Mouse (Mus musculus) layer of hippocampus, adult 11-12 months (tissue): ENCODE measurements at regions not wholly inside any gene's neighbourhood (a gene's known extent, or its start where the extent isn't known, plus 50 kb on each side); places are given as distances from the start of the nearest gene placed in this dataset.
"Not testable (repeated sequence)": the region's sequence is repeated elsewhere in the genome, so short reads cannot be mapped to it uniquely, and the experiment has no call there.

Experiments used
- DNase-seq: peaks from one replicate; pipeline ENCODE4 v3.0.0; 2022; ENCODE audit warnings: low spot score

DNA sequence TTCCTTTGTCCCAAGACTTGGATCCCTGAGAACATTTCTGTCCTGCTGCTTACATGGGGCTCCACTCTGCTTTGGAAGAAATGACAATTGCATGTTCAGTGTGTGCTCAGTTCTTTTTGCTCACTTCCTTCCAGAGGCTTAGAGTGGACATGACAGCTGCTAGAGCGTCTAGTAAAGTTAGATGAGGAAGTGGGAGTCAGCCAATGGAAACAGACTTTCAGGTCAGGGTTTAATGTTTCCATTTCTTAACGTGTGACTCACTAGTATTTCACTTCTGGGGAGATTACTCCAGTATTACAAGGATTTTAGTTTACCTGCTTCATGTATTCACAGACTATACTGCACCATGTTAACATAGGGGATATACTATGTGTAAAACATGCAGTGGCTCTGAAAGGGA, 759.3 kb upstream of the Gm38303 start:
- no peak for DNase-seq

DNA sequence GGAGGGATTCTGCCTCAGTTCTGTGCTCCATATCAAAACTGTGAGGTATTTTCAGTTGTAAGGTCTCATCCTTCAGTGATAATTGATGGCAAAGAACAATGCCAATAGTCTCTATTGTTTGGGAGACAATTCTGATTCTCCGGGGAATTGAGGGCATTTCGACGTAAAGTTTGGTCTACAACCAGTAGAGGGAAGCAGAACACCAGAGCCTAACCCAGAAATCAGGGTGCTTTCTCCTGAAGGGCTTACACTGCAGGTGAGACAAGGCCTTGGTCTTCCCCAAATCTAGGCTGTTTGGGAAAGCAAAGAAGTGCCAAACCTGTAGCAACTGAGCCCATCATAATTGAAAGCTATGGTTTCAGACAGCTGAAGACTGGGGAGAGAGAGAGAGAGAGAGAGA, 758.7 kb upstream of the Gm38303 start:
- DNase-seq = peak; percentile 4

GRCm38 (mm10) chr3:11083291-11083690, 747.8 kb upstream of the Gm38303 start:
- DNase-seq = no peak

DNA sequence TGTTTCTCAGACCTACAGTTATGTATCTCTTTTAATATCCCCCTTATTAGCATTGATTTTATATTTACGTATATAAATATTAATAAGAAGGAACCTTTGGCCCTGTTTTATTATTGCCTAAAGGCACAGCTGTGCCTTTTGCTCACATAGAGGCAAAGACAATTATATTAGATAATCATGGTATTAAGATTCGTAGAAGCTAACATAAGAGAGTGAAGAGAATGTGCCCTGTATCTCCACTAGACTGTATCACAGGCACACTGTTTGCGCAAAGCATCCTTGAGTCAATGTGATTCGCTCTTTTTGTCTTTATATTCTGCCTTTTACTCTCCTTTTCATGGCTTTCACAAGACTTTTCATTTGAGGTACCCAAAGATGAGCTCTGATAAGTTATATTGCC, 738.5 kb upstream of the Gm38303 start:
- no peak for DNase-seq

DNA sequence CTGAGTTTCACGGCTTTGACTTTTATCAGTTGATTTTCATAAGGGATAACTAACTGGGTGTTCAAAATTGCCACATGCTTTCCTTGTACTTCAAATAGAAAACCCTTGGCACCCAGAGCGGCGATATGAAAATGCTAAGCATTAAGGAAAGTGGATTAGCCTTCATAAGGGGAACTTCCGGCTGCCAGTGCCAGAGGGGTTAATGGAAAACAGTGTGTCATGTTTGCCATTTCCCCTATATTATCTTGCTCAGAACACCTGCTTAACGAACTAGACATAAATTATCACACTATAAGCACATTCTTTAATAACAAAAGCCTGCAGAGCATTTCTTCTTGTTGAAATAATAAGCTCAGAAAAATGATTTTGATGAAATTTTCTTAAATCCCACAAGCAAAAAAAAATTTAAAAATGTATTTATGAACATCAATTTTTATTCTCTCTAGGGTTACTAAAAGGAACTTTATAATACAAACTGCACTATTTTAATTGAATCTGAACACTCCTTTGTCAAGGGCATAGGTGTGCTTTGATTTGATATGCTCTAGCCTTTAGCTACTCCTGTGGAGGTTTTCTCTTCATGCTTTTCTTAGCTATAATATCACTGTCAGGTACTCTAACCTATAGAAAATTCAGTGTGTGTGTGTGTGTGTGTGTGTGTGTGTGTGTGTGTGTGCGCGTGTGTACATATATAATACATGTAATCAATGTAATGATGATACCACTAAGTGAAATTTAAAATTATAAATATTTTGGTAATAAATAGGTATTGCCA, 699.7 kb upstream of the Gm38303 start:
- DNase-seq = no peak

DNA sequence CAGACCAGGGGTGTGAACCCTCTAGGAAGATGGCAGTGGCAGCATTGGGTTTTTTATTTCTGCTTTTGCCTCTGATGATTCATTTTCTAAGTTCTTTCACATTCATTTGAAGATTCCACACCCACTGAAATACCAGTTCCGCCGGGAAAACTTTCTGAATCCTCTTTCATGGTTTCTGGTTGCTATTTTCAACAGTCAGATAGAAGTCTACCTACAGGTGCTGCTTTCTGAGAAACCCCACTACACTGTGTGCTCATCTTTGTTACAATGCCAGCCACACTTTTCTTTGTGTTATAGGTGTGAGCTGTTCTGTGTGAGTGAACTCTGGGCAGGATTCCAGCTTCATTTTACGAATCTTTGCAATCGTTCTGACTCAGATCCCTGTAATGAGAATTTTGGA, 694.5 kb upstream of the Gm38303 start:
- DNase-seq = no peak

- DNase-seq = peak; percentile 4
Measured at GRCm38 (mm10) chr3:11024422-11024821, 688.9 kb upstream of the Gm38303 start.

DNA sequence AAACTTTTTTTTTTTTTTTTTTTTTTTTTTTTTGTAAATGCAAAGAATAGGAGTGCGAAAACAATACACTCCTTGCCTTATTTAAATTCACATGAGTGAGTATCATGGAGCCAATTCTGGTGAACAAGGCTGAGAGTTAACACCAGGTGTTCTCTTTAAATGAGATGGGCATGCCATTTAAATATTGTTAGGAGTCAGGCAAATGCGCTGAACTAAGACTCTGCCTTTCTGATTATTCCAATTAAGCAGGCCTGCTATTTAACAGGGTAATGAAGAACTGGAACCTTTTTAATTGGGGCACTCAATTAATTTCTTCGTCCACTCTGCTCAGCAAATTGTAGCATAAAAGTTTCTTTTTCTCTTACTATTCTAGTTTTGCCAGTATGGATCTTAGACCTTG, 684.6 kb upstream of the Gm38303 start:
- no peak for DNase-seq

- DNase-seq = not testable (repeated sequence)
Measured at GRCm38 (mm10) chr3:11014911-11015310, 679.4 kb upstream of the Gm38303 start.

DNA sequence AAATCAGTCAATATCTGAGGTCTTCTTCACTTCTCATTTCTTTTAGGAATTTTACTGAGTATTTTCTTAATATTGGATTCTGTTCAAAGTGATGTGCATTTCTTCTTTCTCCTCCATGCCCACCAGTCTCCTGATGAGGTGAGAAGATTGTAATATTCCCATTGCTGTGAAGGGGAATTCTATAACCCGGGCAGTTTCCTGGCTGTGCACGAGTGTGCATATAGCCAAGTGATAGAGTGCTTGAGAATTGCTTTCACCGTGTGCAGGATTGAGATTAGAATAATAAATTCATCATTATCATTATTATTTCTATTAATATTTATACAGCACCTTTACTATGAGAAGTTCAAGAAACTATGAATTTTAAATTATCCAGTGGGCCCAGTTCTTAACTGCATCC, 671.9 kb upstream of the Gm38303 start:
- no peak for DNase-seq

DNA sequence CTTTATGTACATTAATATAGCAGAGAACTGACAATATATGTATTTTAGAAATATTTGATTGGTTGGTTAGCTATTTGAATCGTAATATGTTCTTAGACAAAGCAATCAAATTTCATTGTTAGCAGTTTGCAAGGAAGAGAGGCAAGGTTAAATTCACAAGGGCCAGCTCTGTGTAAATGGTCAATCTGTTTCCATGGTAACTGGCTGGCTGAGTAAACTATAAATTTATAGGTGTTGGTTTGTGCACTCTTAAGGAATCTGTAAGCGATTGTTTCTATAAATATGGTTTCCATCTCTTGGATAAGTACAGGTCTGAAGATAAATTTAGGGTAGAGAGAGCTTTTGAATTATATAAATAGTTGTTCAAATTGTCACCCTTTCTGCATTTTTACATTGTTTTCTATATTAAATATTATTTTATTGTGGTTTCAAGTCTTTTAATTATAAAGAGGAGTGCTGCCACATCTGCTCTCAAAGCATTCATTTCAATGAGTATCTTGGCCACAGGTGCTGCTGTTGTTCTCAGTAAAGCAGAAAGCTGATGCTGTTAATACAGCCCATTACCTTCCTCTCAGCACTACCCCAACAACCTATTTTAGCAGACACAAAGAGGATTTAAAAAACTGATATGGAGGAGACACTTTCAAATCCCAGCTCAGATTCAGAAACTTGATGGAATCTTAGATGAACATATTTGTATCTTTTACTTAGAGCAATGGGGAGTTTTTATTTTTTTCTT, 671.2 kb upstream of the Gm38303 start:
- DNase-seq = no peak

DNA sequence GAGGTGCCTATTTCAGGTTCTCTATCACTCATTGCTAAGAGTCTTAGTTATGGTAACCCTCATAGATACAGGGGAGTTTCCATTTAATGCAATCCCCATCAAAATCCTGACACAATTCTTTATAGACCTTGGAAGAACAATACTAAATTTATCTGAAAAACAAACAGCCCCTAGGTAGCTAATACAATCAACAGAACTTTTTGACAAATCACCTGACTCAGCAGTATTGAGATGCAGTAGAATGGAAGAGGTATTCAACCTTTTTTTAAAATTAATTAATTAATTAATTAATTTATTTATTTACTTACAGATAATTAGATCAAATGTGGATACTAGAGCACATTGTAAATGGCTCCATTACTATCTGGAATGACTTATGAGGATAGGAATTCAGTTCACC, 643.5 kb upstream of the Gm38303 start:
- DNase-seq = no peak

DNA sequence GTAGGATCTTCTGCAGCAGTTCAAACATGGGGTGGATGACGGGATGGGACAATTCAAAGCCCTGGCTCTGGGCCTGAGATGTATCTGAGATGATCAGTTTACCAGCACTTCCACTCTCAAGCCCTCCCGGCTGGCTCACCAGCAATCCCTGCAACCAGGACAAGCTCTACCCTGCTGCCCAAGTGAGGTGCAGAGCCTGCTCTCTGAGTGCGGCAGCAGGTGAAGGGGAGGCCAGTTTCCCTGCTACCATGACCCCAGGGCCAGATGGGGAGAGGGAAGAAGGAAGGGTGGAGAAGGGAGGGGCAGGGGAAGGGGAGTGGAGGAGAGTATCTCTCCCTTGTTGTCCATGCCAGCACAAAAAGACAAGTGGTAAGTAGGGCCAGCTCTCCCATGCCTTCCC, 638.9 kb upstream of the Gm38303 start:
- DNase-seq = no peak

GRCm38 (mm10) chr3:10952583-10952982, 617.1 kb upstream of the Gm38303 start:
- DNase-seq = no peak

- no peak for DNase-seq
Measured at GRCm38 (mm10) chr3:10917056-10917455, 581.6 kb upstream of the Gm38303 start.

DNA sequence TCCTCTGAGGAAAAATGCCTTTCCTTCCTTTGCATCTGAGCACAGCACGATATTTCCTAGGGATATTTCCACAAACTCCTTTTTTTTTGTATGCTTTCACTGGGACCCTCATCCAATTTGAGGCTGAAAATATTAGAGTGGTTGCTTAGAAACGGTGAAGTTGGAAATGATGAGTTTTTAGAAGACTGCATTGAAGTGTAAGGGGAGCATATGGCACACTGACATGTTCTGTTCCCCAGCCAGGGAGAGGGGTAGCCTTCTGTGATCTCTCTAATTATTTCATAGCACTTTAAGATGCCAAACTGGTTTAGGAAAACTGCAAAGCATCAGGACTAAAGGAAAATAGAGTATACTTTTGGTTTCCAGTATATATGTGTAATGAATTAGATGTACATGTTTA, 556.5 kb upstream of the Gm38303 start:
- DNase-seq = peak; percentile 21
